Mouse (Mus musculus): ENCODE data around the gene Nploc4. TPM values are rescaled to one million over a fixed set of nuclear protein-coding genes. Genes with fewer than 3 reads are reported as not detected.

Nploc4 gene
- 32.2 and 41.3 TPM in 2 replicates for polyA plus RNA-seq (2014; fragmentation: Nextera tagmentation; extraction: Ambion mirVana)

- Histone ChIP-seq H3K4me2 (ENCODE audit: low read length) (peak within 1 kb of the TSS; percentile 95), H3K9ac (replicated peaks; ENCODE audit: low read length) (peak within 1 kb of the TSS; percentile 92), H3K36me3 (ENCODE audit: control insufficient read depth, insufficient read depth, low read length) (peaks cover 30% of the 10 kb centered on the region), H3K9me3 (ENCODE audit: control insufficient read depth, low read length) (no peaks in the 10 kb centered on the region), H3K4me1 (ENCODE audit: control insufficient read depth, insufficient read depth, low read length) (peaks cover 11% of the 10 kb centered on the region), H3K27me3 (ENCODE audit: control insufficient read depth, insufficient read depth, low read length) (no peaks in the 10 kb centered on the region), H3K27ac (replicated peaks; ENCODE audit: low read depth, low read length) (peak within 1 kb of the TSS; percentile 74), H3K4me3 (replicated peaks; ENCODE audit: low read depth, low read length) (peak within 1 kb of the TSS; percentile 96)
- ATAC-seq (ENCODE audit: low FRiP score, low TSS enrichment) (peak; percentile 77), DNase-seq (peak; percentile 94)
- WGBS: under 1% methylated on average over 77 of the region's 77 CpGs
Observed at GRCm38 (mm10) chr11:120437152-120437856, at the start of gene Nploc4. TSS of gene Nploc4 (minus strand) at chr11:120437708.

- peak overlapping the region; percentile 92 for H3K4me2 ChIP-seq (ENCODE audit: low read length)
- H3K27ac ChIP-seq (replicated peaks; ENCODE audit: low read depth, low read length): 0 out of 2 replicates have a peak overlapping the region, but pooled peaks have one; percentile 92
- no peaks in the 10 kb centered on the region for H3K9me3 ChIP-seq (ENCODE audit: control insufficient read depth, low read length)
- no peaks in the 10 kb centered on the region for H3K27me3 ChIP-seq (ENCODE audit: control insufficient read depth, insufficient read depth, low read length)
- ATAC-seq (ENCODE audit: low FRiP score, low TSS enrichment) (no peak), DNase-seq (no peak)
- peaks cover 17% of the 10 kb centered on the region for H3K4me1 ChIP-seq (ENCODE audit: control insufficient read depth, insufficient read depth, low read length)
- H3K4me3 ChIP-seq (replicated peaks; ENCODE audit: low read depth, low read length): peak overlapping the region; percentile 98
- peaks cover 66% of the 10 kb centered on the region for H3K36me3 ChIP-seq (ENCODE audit: control insufficient read depth, insufficient read depth, low read length)
- peak overlapping the region; percentile 84 for H3K9ac ChIP-seq (replicated peaks; ENCODE audit: low read length)
- WGBS: 11% methylated on average over 10 of the region's 10 CpGs
Observed at GRCm38 (mm10) chr11:120485251-120485650, 47.7 kb upstream of the Nploc4 start.

GRCm38 (mm10) chr11:120484265-120484981 is 46.9 kb upstream of the Nploc4 start, which contains the start of gene Mrpl12:
TSS of gene Mrpl12 (plus strand) at chr11:120484613.
- WGBS: under 1% methylated on average over 60 of the region's 60 CpGs
- H3K27me3 ChIP-seq (ENCODE audit: control insufficient read depth, insufficient read depth, low read length): no peaks in the 10 kb centered on the region

GRCm38 (mm10) chr11:120483448-120483934 is 46.0 kb upstream of the Nploc4 start:
- Histone ChIP-seq H3K9me3 (ENCODE audit: control insufficient read depth, low read length) (no peaks in the 10 kb centered on the region), H3K4me1 (ENCODE audit: control insufficient read depth, insufficient read depth, low read length) (peaks cover 17% of the 10 kb centered on the region), H3K27me3 (ENCODE audit: control insufficient read depth, insufficient read depth, low read length) (no peaks in the 10 kb centered on the region), H3K4me3 (replicated peaks; ENCODE audit: low read depth, low read length) (peak overlapping the region; percentile 98), H3K4me2 (ENCODE audit: low read length) (peak overlapping the region; percentile 92), H3K36me3 (ENCODE audit: control insufficient read depth, insufficient read depth, low read length) (peaks cover 76% of the 10 kb centered on the region), H3K9ac (replicated peaks; ENCODE audit: low read length) (peak overlapping the region; percentile 84; the same call in 1 of the 2 replicates), H3K27ac (replicated peaks; ENCODE audit: low read depth, low read length) (peak overlapping the region; percentile 92; the same call in 1 of the 2 replicates)
- ATAC-seq (ENCODE audit: low FRiP score, low TSS enrichment) (no peak), DNase-seq (no peak)
- 90% methylated on average over 7 of the region's 7 CpGs for WGBS

More at GRCm38 (mm10) chr11:120484265-120484981, 46.9 kb upstream of the Nploc4 start, which contains the start of gene Mrpl12:
- Histone ChIP-seq H3K27ac (replicated peaks; ENCODE audit: low read depth, low read length) (peak within 1 kb of the TSS; percentile 92), H3K4me1 (ENCODE audit: control insufficient read depth, insufficient read depth, low read length) (peaks cover 17% of the 10 kb centered on the region), H3K4me2 (ENCODE audit: low read length) (peak within 1 kb of the TSS; percentile 92), H3K9me3 (ENCODE audit: control insufficient read depth, low read length) (no peaks in the 10 kb centered on the region), H3K36me3 (ENCODE audit: control insufficient read depth, insufficient read depth, low read length) (peaks cover 71% of the 10 kb centered on the region), H3K9ac (replicated peaks; ENCODE audit: low read length) (peak within 1 kb of the TSS; percentile 84), H3K4me3 (replicated peaks; ENCODE audit: low read depth, low read length) (peak within 1 kb of the TSS; percentile 98)
- DNase-seq: peak; percentile 99
- ATAC-seq (ENCODE audit: low FRiP score, low TSS enrichment): peak; percentile 95

GRCm38 (mm10) chr11:120472052-120472451 is 34.5 kb upstream of the Nploc4 start:
- Histone ChIP-seq H3K27me3 (ENCODE audit: control insufficient read depth, insufficient read depth, low read length) (no peaks in the 10 kb centered on the region), H3K4me2 (ENCODE audit: low read length) (no peak overlapping the region), H3K4me1 (ENCODE audit: control insufficient read depth, insufficient read depth, low read length) (peaks cover 10% of the 10 kb centered on the region), H3K9me3 (ENCODE audit: control insufficient read depth, low read length) (no peaks in the 10 kb centered on the region), H3K9ac (replicated peaks; ENCODE audit: low read length) (no peak overlapping the region), H3K4me3 (replicated peaks; ENCODE audit: low read depth, low read length) (no peak overlapping the region), H3K36me3 (ENCODE audit: control insufficient read depth, insufficient read depth, low read length) (peaks cover 77% of the 10 kb centered on the region), H3K27ac (replicated peaks; ENCODE audit: low read depth, low read length) (no peak overlapping the region)
- no peak for DNase-seq
- WGBS: 98% methylated on average over 6 of the region's 6 CpGs
- no peak for ATAC-seq (ENCODE audit: low FRiP score, low TSS enrichment)

GRCm38 (mm10) chr11:120467736-120468092 is 30.2 kb upstream of the Nploc4 start:
- peak overlapping the region; percentile 75 for H3K9ac ChIP-seq (replicated peaks; ENCODE audit: low read length)
- no peak for DNase-seq
- peaks cover 20% of the 10 kb centered on the region for H3K4me1 ChIP-seq (ENCODE audit: control insufficient read depth, insufficient read depth, low read length)
- peak overlapping the region; percentile 66 for H3K27ac ChIP-seq (replicated peaks; ENCODE audit: low read depth, low read length)
- H3K4me3 ChIP-seq (replicated peaks; ENCODE audit: low read depth, low read length): peak overlapping the region; percentile 71
- peak overlapping the region; percentile 88 for H3K4me2 ChIP-seq (ENCODE audit: low read length)
- H3K27me3 ChIP-seq (ENCODE audit: control insufficient read depth, insufficient read depth, low read length): no peaks in the 10 kb centered on the region
- under 1% methylated on average over 33 of the region's 33 CpGs for WGBS
- H3K36me3 ChIP-seq (ENCODE audit: control insufficient read depth, insufficient read depth, low read length): peaks cover 60% of the 10 kb centered on the region
- ATAC-seq (ENCODE audit: low FRiP score, low TSS enrichment): peak; percentile 61; the same call in 1 of the 2 replicates
- no peaks in the 10 kb centered on the region for H3K9me3 ChIP-seq (ENCODE audit: control insufficient read depth, low read length)

GRCm38 (mm10) chr11:120467051-120467735 is 29.7 kb upstream of the Nploc4 start, which contains the start of gene Arl16:
TSS of gene Arl16 (minus strand) at chr11:120467607.
- peaks cover 60% of the 10 kb centered on the region for H3K36me3 ChIP-seq (ENCODE audit: control insufficient read depth, insufficient read depth, low read length)
- DNase-seq: peak; percentile 99

GRCm38 (mm10) chr11:120465521-120465920 is 28.0 kb upstream of the Nploc4 start:
- Histone ChIP-seq H3K9ac (replicated peaks; ENCODE audit: low read length) (no peak overlapping the region), H3K36me3 (ENCODE audit: control insufficient read depth, insufficient read depth, low read length) (peaks cover 60% of the 10 kb centered on the region), H3K4me1 (ENCODE audit: control insufficient read depth, insufficient read depth, low read length) (peaks cover 20% of the 10 kb centered on the region), H3K4me2 (ENCODE audit: low read length) (no peak overlapping the region), H3K27ac (replicated peaks; ENCODE audit: low read depth, low read length) (no peak overlapping the region), H3K4me3 (replicated peaks; ENCODE audit: low read depth, low read length) (no peak overlapping the region), H3K27me3 (ENCODE audit: control insufficient read depth, insufficient read depth, low read length) (no peaks in the 10 kb centered on the region), H3K9me3 (ENCODE audit: control insufficient read depth, low read length) (no peaks in the 10 kb centered on the region)
- no peak for DNase-seq
- ATAC-seq (ENCODE audit: low FRiP score, low TSS enrichment): no peak
- 93% methylated on average over 4 of the region's 4 CpGs for WGBS

More at GRCm38 (mm10) chr11:120467051-120467735, 29.7 kb upstream of the Nploc4 start, which contains the start of gene Arl16:
- no peaks in the 10 kb centered on the region for H3K27me3 ChIP-seq (ENCODE audit: control insufficient read depth, insufficient read depth, low read length)
- under 1% methylated on average over 54 of the region's 54 CpGs for WGBS
- no peaks in the 10 kb centered on the region for H3K9me3 ChIP-seq (ENCODE audit: control insufficient read depth, low read length)
- peak within 1 kb of the TSS; percentile 71 for H3K4me3 ChIP-seq (replicated peaks; ENCODE audit: low read depth, low read length)
- H3K27ac ChIP-seq (replicated peaks; ENCODE audit: low read depth, low read length): peak within 1 kb of the TSS; percentile 82
- peak; percentile 100 for ATAC-seq (ENCODE audit: low FRiP score, low TSS enrichment)
- peak within 1 kb of the TSS; percentile 85 for H3K9ac ChIP-seq (replicated peaks; ENCODE audit: low read length)
- peaks cover 20% of the 10 kb centered on the region for H3K4me1 ChIP-seq (ENCODE audit: control insufficient read depth, insufficient read depth, low read length)
- H3K4me2 ChIP-seq (ENCODE audit: low read length): peak within 1 kb of the TSS; percentile 96
